Mouse (Mus musculus) embryonic fibroblast, embryonic 13.5 days (primary cell): ENCODE results near the gene Rnf8. TPM values are rescaled to one million over a fixed set of nuclear protein-coding genes. Genes with fewer than 3 reads are reported as not detected.
"Not testable (repeated sequence)": the region's sequence is repeated elsewhere in the genome, so short reads cannot be mapped to it uniquely, and the experiment has no call there.

Source experiments
- H3K27ac ChIP-seq: 2 replicates; pipeline ENCODE4 v1.5.1; 2012; ENCODE audit warnings: low read length, control low read depth, inconsistent platforms; ENCODE audit not compliant: insufficient read depth
- H3K4me1 ChIP-seq: 2 replicates; pipeline ENCODE4 v1.6.1; 2011; ENCODE audit warnings: low read length; ENCODE audit not compliant: control insufficient read depth, insufficient read depth
- H3K4me3 ChIP-seq: 2 replicates; pipeline ENCODE4 v1.5.1; 2011; ENCODE audit warnings: mild to moderate bottlenecking, control low read depth, low read length; ENCODE audit not compliant: insufficient read depth
- CTCF ChIP-seq: IDR thresholded peaks from 2 replicates; pipeline ENCODE4 v1.5.1; 2011; ENCODE audit warnings: mild to moderate bottlenecking, control low read depth, low read length, moderate library complexity, borderline replicate concordance; ENCODE audit not compliant: insufficient read depth
- POLR2A ChIP-seq: IDR thresholded peaks from 2 replicates; pipeline ENCODE4 v1.6.1; 2011; ENCODE audit warnings: low read depth, mild to moderate bottlenecking, control low read depth, low read length, moderate library complexity
- polyA plus RNA-seq: library from polyadenylated mRNA; stranded (reverse); fragments of >200 nt; gene quantifications from 2 replicates; pipeline ENCODE4 v1.2.4, GENCODE M21; 2011; ENCODE audit warnings: low read depth; ENCODE audit not compliant: missing spikeins, insufficient read length

Gene Rnf8
- polyA plus RNA-seq, 1 experiment: 32.4 TPM

GRCm38 (mm10) chr17:29589221-29589898 lies 25.2 kb upstream of the Rnf8 start:
- TF ChIP-seq CTCF (no peak), POLR2A (no peak)
- H3K27ac ChIP-seq: no peak overlapping the region
- H3K4me1 ChIP-seq: no peaks in the 10 kb centered on the region
- H3K4me3 ChIP-seq: no peak overlapping the region

GRCm38 (mm10) chr17:29595891-29596770 lies 18.5 kb upstream of the Rnf8 start:
- TF ChIP-seq POLR2A (no peak), CTCF (no peak)
- H3K4me3 ChIP-seq: no peak overlapping the region
- no peak overlapping the region for H3K27ac ChIP-seq
- H3K4me1 ChIP-seq: no peaks in the 10 kb centered on the region

- H3K27ac ChIP-seq: no peak overlapping the region
- no peak overlapping the region for H3K4me3 ChIP-seq
- H3K4me1 ChIP-seq: no peaks in the 10 kb centered on the region
- TF ChIP-seq CTCF (no peak), POLR2A (no peak)
Observed at GRCm38 (mm10) chr17:29596771-29597132, 17.8 kb upstream of the Rnf8 start.

GRCm38 (mm10) chr17:29599051-29599450 lies 15.5 kb upstream of the Rnf8 start:
- Histone ChIP-seq H3K27ac (no peak overlapping the region), H3K4me3 (no peak overlapping the region)
- TF ChIP-seq CTCF: no peak
- TF ChIP-seq POLR2A: no peak

GRCm38 (mm10) chr17:29599537-29599936 lies 15.1 kb upstream of the Rnf8 start:
- H3K4me1 ChIP-seq: no peaks in the 10 kb centered on the region
- TF ChIP-seq CTCF (no peak), POLR2A (no peak)
- no peak overlapping the region for H3K4me3 ChIP-seq
- H3K27ac ChIP-seq: no peak overlapping the region

More at GRCm38 (mm10) chr17:29599051-29599450, 15.5 kb upstream of the Rnf8 start:
- H3K4me1 ChIP-seq: no peaks in the 10 kb centered on the region

- Histone ChIP-seq H3K4me1 (no peaks in the 10 kb centered on the region), H3K4me3 (no peak overlapping the region), H3K27ac (no peak overlapping the region)
- TF ChIP-seq CTCF: no peak
- TF ChIP-seq POLR2A: no peak
Observed at GRCm38 (mm10) chr17:29601391-29601790, 13.2 kb upstream of the Rnf8 start.

GRCm38 (mm10) chr17:29603283-29603682 lies 11.3 kb upstream of the Rnf8 start:
- Histone ChIP-seq H3K27ac (no peak overlapping the region), H3K4me3 (no peak overlapping the region), H3K4me1 (no peaks in the 10 kb centered on the region)
- TF ChIP-seq POLR2A: no peak
- TF ChIP-seq CTCF: peak; percentile 69

GRCm38 (mm10) chr17:29613453-29613852 lies 1.1 kb upstream of the Rnf8 start:
- not testable (repeated sequence) for H3K4me1 ChIP-seq, H3K4me3 ChIP-seq, H3K27ac ChIP-seq

- no peak for TF ChIP-seq POLR2A
- TF ChIP-seq CTCF: no peak
- peak overlapping the region; percentile 68 for H3K27ac ChIP-seq
- H3K4me1 ChIP-seq: no peaks in the 10 kb centered on the region
- peak overlapping the region; percentile 98 for H3K4me3 ChIP-seq
Observed at GRCm38 (mm10) chr17:29615024-29615551, 498 bp downstream of the Rnf8 start.

GRCm38 (mm10) chr17:29615616-29616015 lies 1.0 kb downstream of the Rnf8 start:
- Histone ChIP-seq H3K4me1 (no peaks in the 10 kb centered on the region), H3K4me3 (peak overlapping the region; percentile 98), H3K27ac (no peak overlapping the region)
- TF ChIP-seq POLR2A: no peak
- TF ChIP-seq CTCF: no peak
